Mouse (Mus musculus) liver, postnatal 0 days (tissue): ENCODE results near the gene E130308A19Rik. TPM values are rescaled to one million over a fixed set of nuclear protein-coding genes. Genes with fewer than 3 reads are reported as not detected.
A peak's percentile ranks its signal among the peaks of the same experiment; 100 is the strongest.

Experiments
- ATAC-seq: fragments of 200-750 bp; cut with Nextera tagmentation; 2 replicates; pipeline ENCODE4 v1.8.0; 2017; ENCODE audit warnings: mild to moderate bottlenecking, moderate library complexity
- DNase-seq: peaks from one replicate; pipeline ENCODE4 v3.0.0-alpha.2; 2016
- H3K27ac ChIP-seq: fragments of 300-500 bp; sonication (generic); 2 replicates; pipeline ENCODE4 v1.5.1; 2014; ENCODE audit warnings: antibody characterized with exemption, moderate library complexity, mild to moderate bottlenecking, low read depth
- H3K27me3 ChIP-seq: fragments of 300-500 bp; sonication (generic); 2 replicates; pipeline ENCODE4 v1.6.1; 2014; ENCODE audit warnings: low read length, control low read depth, mixed read lengths; ENCODE audit not compliant: insufficient read depth
- H3K36me3 ChIP-seq: fragments of 300-500 bp; sonication (generic); replicated peaks from 2 replicates; pipeline ENCODE4 v1.6.1; 2014; ENCODE audit warnings: mild to moderate bottlenecking, control low read depth, low read length, moderate library complexity, mixed read lengths; ENCODE audit not compliant: insufficient read depth
- H3K4me1 ChIP-seq: fragments of 300-500 bp; sonication (generic); 2 replicates; pipeline ENCODE4 v1.6.1; 2014; ENCODE audit warnings: antibody characterized with exemption, mild to moderate bottlenecking, control low read depth; ENCODE audit not compliant: insufficient read depth
- H3K4me2 ChIP-seq: fragments of 300-500 bp; sonication (generic); 2 replicates; pipeline ENCODE4 v1.6.1; 2014; ENCODE audit warnings: low read depth, mild to moderate bottlenecking, low read length, moderate library complexity, mixed read lengths
- H3K4me3 ChIP-seq: fragments of 300-500 bp; sonication (generic); 2 replicates; pipeline ENCODE4 v1.5.1; 2014; ENCODE audit warnings: low read depth, low read length
- H3K9ac ChIP-seq: fragments of 300-500 bp; sonication (generic); replicated peaks from 2 replicates; pipeline ENCODE4 v1.6.1; 2014; ENCODE audit warnings: mild to moderate bottlenecking, moderate library complexity
- H3K9me3 ChIP-seq: fragments of 300-500 bp; sonication (generic); 2 replicates; pipeline ENCODE4 v1.6.1; 2016; ENCODE audit warnings: mild to moderate bottlenecking, control low read depth, low read length, mixed read lengths
- CTCF ChIP-seq: sonication (generic); IDR thresholded peaks from 2 replicates; pipeline ENCODE4 v1.5.1; 2016; ENCODE audit warnings: antibody characterized with exemption, low read depth
- EP300 ChIP-seq: IDR thresholded peaks from 2 replicates; pipeline ENCODE4 v1.6.1; 2016; ENCODE audit warnings: antibody characterized with exemption, low read depth, mild to moderate bottlenecking
- whole genome bisulfite sequencing: fragments of 180-500 bp; shearing (Covaris S2); extraction: QIAGEN DNeasy Blood & Tissue Kit; methylation state at CpG from one replicate; pipeline ENCODE4 v1.1.7; 2014; ENCODE audit not compliant: insufficient replicate concordance; 5-methylcytosine and 5-hydroxymethylcytosine counted together
- polyA plus RNA-seq: library from polyadenylated mRNA; unstranded; fragments of >200 nt; fragmentation: Nextera tagmentation; extraction: Ambion mirVana; gene quantifications from 2 replicates; pipeline ENCODE4 v1.2.1, GENCODE M21; 2015

Gene E130308A19Rik
- polyA plus RNA-seq, 1 experiment from 2014 or later: 5.5 TPM

GRCm38 (mm10) chr4:59739321-59739720 lies 113.3 kb downstream of the E130308A19Rik start:
- no peak for ATAC-seq
- 90% methylated on average over 4 of the region's 4 CpGs for WGBS
- H3K9ac ChIP-seq: no peak overlapping the region

GRCm38 (mm10) chr4:59739882-59740281 lies 113.9 kb downstream of the E130308A19Rik start:
- Histone ChIP-seq H3K4me1 (peaks cover 3% of the 10 kb centered on the region; the same call in 1 of the 2 replicates), H3K36me3 (no peaks in the 10 kb centered on the region), H3K9me3 (0 out of 2 replicates have a peak, but pooled peaks cover 2% of the 10 kb centered on the region), H3K27ac (no peak overlapping the region), H3K9ac (no peak overlapping the region), H3K27me3 (no peaks in the 10 kb centered on the region), H3K4me2 (no peak overlapping the region), H3K4me3 (no peak overlapping the region)
- no peak for DNase-seq
- ATAC-seq: no peak
- TF ChIP-seq CTCF (no peak), EP300 (no peak)
- 84% methylated on average over 2 of the region's 2 CpGs for WGBS

More at GRCm38 (mm10) chr4:59739321-59739720, 113.3 kb downstream of the E130308A19Rik start:
- no peak overlapping the region for H3K27ac ChIP-seq
- no peak overlapping the region for H3K4me3 ChIP-seq
- H3K4me2 ChIP-seq: no peak overlapping the region
- TF ChIP-seq CTCF (peak; percentile 64), EP300 (no peak)
- H3K9me3 ChIP-seq: 0 out of 2 replicates have a peak, but pooled peaks cover 2% of the 10 kb centered on the region
- DNase-seq: no peak
- H3K27me3 ChIP-seq: no peaks in the 10 kb centered on the region
- H3K4me1 ChIP-seq: peaks cover 3% of the 10 kb centered on the region; the same call in 1 of the 2 replicates
- H3K36me3 ChIP-seq: no peaks in the 10 kb centered on the region

- 57% methylated on average over 13 of the region's 13 CpGs for WGBS
- H3K4me3 ChIP-seq: no peak overlapping the region
- H3K9me3 ChIP-seq: no peaks in the 10 kb centered on the region
- DNase-seq: no peak
- H3K4me2 ChIP-seq: no peak overlapping the region
- no peak overlapping the region for H3K27ac ChIP-seq
- H3K9ac ChIP-seq: no peak overlapping the region
- ATAC-seq: no peak
- no peaks in the 10 kb centered on the region for H3K27me3 ChIP-seq
- 0 out of 2 replicates have a peak, but pooled peaks cover 4% of the 10 kb centered on the region for H3K4me1 ChIP-seq
- H3K36me3 ChIP-seq: no peaks in the 10 kb centered on the region; the same call in 1 of the 2 replicates
- TF ChIP-seq CTCF (no peak), EP300 (no peak)
Observed at GRCm38 (mm10) chr4:59753491-59754140, 127.6 kb downstream of the E130308A19Rik start.

- Histone ChIP-seq H3K27me3 (no peaks in the 10 kb centered on the region), H3K4me1 (0 out of 2 replicates have a peak, but pooled peaks cover 4% of the 10 kb centered on the region), H3K36me3 (no peaks in the 10 kb centered on the region; the same call in 1 of the 2 replicates), H3K9ac (no peak overlapping the region), H3K27ac (no peak overlapping the region), H3K9me3 (no peaks in the 10 kb centered on the region), H3K4me3 (no peak overlapping the region), H3K4me2 (no peak overlapping the region)
- DNase-seq: no peak
- 68% methylated on average over 9 of the region's 9 CpGs for WGBS
- ATAC-seq: no peak
- TF ChIP-seq CTCF (no peak), EP300 (peak; percentile 28; the same call in 1 of the 2 replicates)
Observed at GRCm38 (mm10) chr4:59756332-59757082, 130.5 kb downstream of the E130308A19Rik start.

GRCm38 (mm10) chr4:59757452-59758435 lies 131.7 kb downstream of the E130308A19Rik start:
- TF ChIP-seq CTCF (no peak), EP300 (no peak)
- Histone ChIP-seq H3K36me3 (no peaks in the 10 kb centered on the region; the same call in 1 of the 2 replicates), H3K27me3 (no peaks in the 10 kb centered on the region), H3K9me3 (no peaks in the 10 kb centered on the region), H3K4me3 (no peak overlapping the region), H3K4me1 (0 out of 2 replicates have a peak, but pooled peaks cover 4% of the 10 kb centered on the region), H3K27ac (no peak overlapping the region), H3K9ac (no peak overlapping the region), H3K4me2 (no peak overlapping the region)
- ATAC-seq: no peak
- WGBS: 80% methylated on average over 12 of the region's 12 CpGs
- no peak for DNase-seq
